Mouse (Mus musculus): ENCODE results near the gene Npr1. TPM values are rescaled to one million over a fixed set of nuclear protein-coding genes. Genes with fewer than 3 reads are reported as not detected.

Gene Npr1
- 0.57 and 1.1 TPM in 2 replicates for polyA plus RNA-seq (2012)

GRCm38 (mm10) chr3:90465686-90466310, at the start of gene Npr1:
Gene Npr1, minus strand, starts transcription at chr3:90465866.

GRCm38 (mm10) chr3:90513796-90514590, 48.3 kb upstream of the Npr1 start, which contains the start of the genes S100a1 and S100a13:
Gene S100a1, minus strand, starts transcription at chr3:90514392.
Gene S100a13, plus strand, starts transcription at chr3:90514435.

GRCm38 (mm10) chr3:90508950-90509746, 43.5 kb upstream of the Npr1 start, which contains the start of gene Chtop:
Gene Chtop, minus strand, starts transcription at chr3:90509498.

GRCm38 (mm10) chr3:90490696-90491256, 25.1 kb upstream of the Npr1 start, which contains the start of gene Snapin:
Gene Snapin, minus strand, starts transcription at chr3:90491033.

GRCm38 (mm10) chr3:90475831-90476611, 10.4 kb upstream of the Npr1 start, which contains the start of gene Ilf2:
Gene Ilf2, plus strand, starts transcription at chr3:90476126.

GRCm38 (mm10) chr3:90433381-90434020, 32.2 kb downstream of the Npr1 start, which contains the start of gene Ints3:
Gene Ints3, minus strand, starts transcription at chr3:90433622.

Other genes starting within 250 kb of the Npr1 start
- gene Jtb, start 234.3 kb downstream of the Npr1 start, polyA plus RNA-seq (2012): 116 and 122 TPM in 2 replicates
- gene Creb3l4, start 222.4 kb downstream of the Npr1 start, polyA plus RNA-seq (2012): not detected in 2 replicates
- gene Slc39a1, start 217.7 kb downstream of the Npr1 start, polyA plus RNA-seq (2012): 12.1 and 13.0 TPM in 2 replicates
- 123 and 136 TPM in 2 replicates for gene Crtc2, start 211.7 kb downstream of the Npr1 start, polyA plus RNA-seq (2012)
- gene Dennd4b, start 200.7 kb downstream of the Npr1 start, polyA plus RNA-seq (2012): 90.1 and 99.5 TPM in 2 replicates
- 6.1 and 6.7 TPM in 2 replicates for gene Gatad2b, start 172.7 kb downstream of the Npr1 start, polyA plus RNA-seq (2012)
- gene Slc27a3, start 75.9 kb downstream of the Npr1 start, polyA plus RNA-seq (2012): 3.5 TPM in 2 replicates
- 24.4 and 25.8 TPM in 2 replicates for gene Ints3, start 32.2 kb downstream of the Npr1 start, polyA plus RNA-seq (2012)
- 17.1 and 20.8 TPM in 2 replicates for gene Ilf2, start 10.3 kb upstream of the Npr1 start, polyA plus RNA-seq (2012)
- gene Snapin, start 25.2 kb upstream of the Npr1 start, polyA plus RNA-seq (2012): 4.0 and 5.0 TPM in 2 replicates
- 90.2 and 101 TPM in 2 replicates for gene Chtop, start 43.6 kb upstream of the Npr1 start, polyA plus RNA-seq (2012)
- 13.4 and 15.3 TPM in 2 replicates for gene S100a1, start 48.5 kb upstream of the Npr1 start, polyA plus RNA-seq (2012)
- 13.6 and 14.3 TPM in 2 replicates for gene S100a13, start 48.6 kb upstream of the Npr1 start, polyA plus RNA-seq (2012)
- gene S100a14, start 61.0 kb upstream of the Npr1 start, polyA plus RNA-seq (2012): 0.27 and 0.37 TPM in 2 replicates
- gene S100a16, start 71.4 kb upstream of the Npr1 start, polyA plus RNA-seq (2012): not detected in 2 replicates
- gene S100a3, start 94.7 kb upstream of the Npr1 start, polyA plus RNA-seq (2012): not detected in 2 replicates
- not detected in 2 replicates for gene S100a2, start 124.4 kb upstream of the Npr1 start, polyA plus RNA-seq (2012)
- not detected in 2 replicates for gene Gm42674, start 136.0 kb upstream of the Npr1 start, polyA plus RNA-seq (2012)
- 2.6 and 3.5 TPM in 2 replicates for gene S100a4, start 137.9 kb upstream of the Npr1 start, polyA plus RNA-seq (2012)
- not detected in 2 replicates for gene S100a5, start 142.7 kb upstream of the Npr1 start, polyA plus RNA-seq (2012)
- gene S100a6, start 147.0 kb upstream of the Npr1 start, polyA plus RNA-seq (2012): 3.3 and 8.6 TPM in 2 replicates
- gene S100a7a, start 188.2 kb upstream of the Npr1 start, polyA plus RNA-seq (2012): 0.09 TPM in 1 of 2 replicates, not detected in the other
- 105 and 115 TPM in 2 replicates for gene S100a8, start 203.1 kb upstream of the Npr1 start, polyA plus RNA-seq (2012)
- 311 and 336 TPM in 2 replicates for gene S100a9, start 229.9 kb upstream of the Npr1 start, polyA plus RNA-seq (2012)